Mouse (Mus musculus): Measurements from ENCODE around the gene H2-Oa.
A peak's percentile ranks its signal among the peaks of the same experiment; 100 is the strongest.

H2-Oa gene

GRCm38 (mm10) chr17:34092197-34092875, at the start of gene H2-Oa:
Gene H2-Oa, plus strand, starts transcription at chr17:34092340.
- DNase-seq (ENCODE audit: extremely low spot score, low spot score): no peak

- no peak for DNase-seq (ENCODE audit: extremely low spot score, low spot score)
Observed at GRCm38 (mm10) chr17:34045941-34046340, 46.2 kb upstream of the H2-Oa start.

- DNase-seq (ENCODE audit: extremely low spot score, low spot score): no peak
Observed at GRCm38 (mm10) chr17:34047404-34048050, 44.6 kb upstream of the H2-Oa start.

GRCm38 (mm10) chr17:34057224-34057623, 34.9 kb upstream of the H2-Oa start:
- DNase-seq (ENCODE audit: extremely low spot score, low spot score): no peak

GRCm38 (mm10) chr17:34068864-34069263, 23.3 kb upstream of the H2-Oa start:
- no peak for DNase-seq (ENCODE audit: extremely low spot score, low spot score)

- DNase-seq (ENCODE audit: extremely low spot score, low spot score): no peak
Observed at GRCm38 (mm10) chr17:34072091-34072490, 20.0 kb upstream of the H2-Oa start.

- peak; percentile 45 for DNase-seq (ENCODE audit: extremely low spot score, low spot score)
Observed at GRCm38 (mm10) chr17:34075271-34075670, 16.9 kb upstream of the H2-Oa start.

- peak; percentile 82 for DNase-seq (ENCODE audit: extremely low spot score, low spot score)
Observed at GRCm38 (mm10) chr17:34077549-34077948, 14.6 kb upstream of the H2-Oa start.

GRCm38 (mm10) chr17:34078148-34078547, 14.0 kb upstream of the H2-Oa start:
- DNase-seq (ENCODE audit: extremely low spot score, low spot score): no peak

- DNase-seq (ENCODE audit: extremely low spot score, low spot score): no peak
Observed at GRCm38 (mm10) chr17:34079002-34079401, 13.1 kb upstream of the H2-Oa start.

GRCm38 (mm10) chr17:34079621-34080020, 12.5 kb upstream of the H2-Oa start:
- no peak for DNase-seq (ENCODE audit: extremely low spot score, low spot score)

GRCm38 (mm10) chr17:34083104-34083503, 9.0 kb upstream of the H2-Oa start:
- DNase-seq (ENCODE audit: extremely low spot score, low spot score): no peak

GRCm38 (mm10) chr17:34087386-34087785, 4.8 kb upstream of the H2-Oa start:
- DNase-seq (ENCODE audit: extremely low spot score, low spot score): no peak

- no peak for DNase-seq (ENCODE audit: extremely low spot score, low spot score)
Observed at GRCm38 (mm10) chr17:34088124-34088523, 4.0 kb upstream of the H2-Oa start.

- no peak for DNase-seq (ENCODE audit: extremely low spot score, low spot score)
Observed at GRCm38 (mm10) chr17:34090923-34091322, 1.2 kb upstream of the H2-Oa start.

GRCm38 (mm10) chr17:34093199-34093874, 1.2 kb downstream of the H2-Oa start:
- DNase-seq (ENCODE audit: extremely low spot score, low spot score): peak; percentile 76

- no peak for DNase-seq (ENCODE audit: extremely low spot score, low spot score)
Observed at GRCm38 (mm10) chr17:34094283-34095035, 2.3 kb downstream of the H2-Oa start.

- DNase-seq (ENCODE audit: extremely low spot score, low spot score): no peak
Observed at GRCm38 (mm10) chr17:34096497-34097010, 4.4 kb downstream of the H2-Oa start.

- DNase-seq (ENCODE audit: extremely low spot score, low spot score): no peak
Observed at GRCm38 (mm10) chr17:34097272-34097671, 5.1 kb downstream of the H2-Oa start.

- DNase-seq (ENCODE audit: extremely low spot score, low spot score): no peak
Observed at GRCm38 (mm10) chr17:34098709-34099479, 6.8 kb downstream of the H2-Oa start.

- no peak for DNase-seq (ENCODE audit: extremely low spot score, low spot score)
Observed at GRCm38 (mm10) chr17:34099531-34099930, 7.4 kb downstream of the H2-Oa start.

Data from neural tube, embryonic 10.5 days (tissue).